Mouse (Mus musculus) olfactory bulb, adult 2 months (tissue): Measurements from ENCODE around the gene Syn3. TPM values are rescaled to one million over a fixed set of nuclear protein-coding genes. Genes with fewer than 3 reads are reported as not detected.
"Not testable (repeated sequence)": the region's sequence is repeated elsewhere in the genome, so short reads cannot be mapped to it uniquely, and the experiment has no call there.

Experiments used
- H3K27ac ChIP-seq: fragments of 200-500 bp; 2 replicates; pipeline ENCODE4 v1.5.1; 2012; ENCODE audit warnings: low read depth, low read length; ENCODE audit not compliant: insufficient read depth
- H3K4me1 ChIP-seq: fragments of 200-500 bp; 2 replicates; pipeline ENCODE4 v1.6.1; 2012; ENCODE audit warnings: low read length; ENCODE audit not compliant: control insufficient read depth, insufficient read depth
- H3K4me3 ChIP-seq: fragments of 200-500 bp; 2 replicates; pipeline ENCODE4 v1.5.1; 2012; ENCODE audit warnings: mild to moderate bottlenecking, low read depth, low read length, moderate library complexity; ENCODE audit not compliant: insufficient read depth
- CTCF ChIP-seq: fragments of 200-500 bp; IDR thresholded peaks from 2 replicates; pipeline ENCODE4 v1.5.1; 2012; ENCODE audit warnings: low read depth, mild to moderate bottlenecking, low read length, moderate library complexity; ENCODE audit not compliant: insufficient read depth
- POLR2A ChIP-seq: fragments of 200-500 bp; IDR thresholded peaks from 2 replicates; pipeline ENCODE4 v1.6.1; 2012; ENCODE audit warnings: mild to moderate bottlenecking, low read depth, low read length, moderate library complexity; ENCODE audit not compliant: insufficient read depth
- WGBS: fragments of 180-500 bp; shearing (Covaris S2); methylation state at CpG from one replicate; pipeline ENCODE4 v1.1.7; 2018; 5-methylcytosine and 5-hydroxymethylcytosine counted together
- polyA plus RNA-seq: library from polyadenylated mRNA; stranded (reverse); fragments of >200 nt; gene quantifications from 2 replicates; pipeline ENCODE4 v1.2.4, GENCODE M21; 2012; ENCODE audit warnings: low replicate concordance; ENCODE audit not compliant: missing spikeins, insufficient read depth, insufficient read length

Syn3 gene
- polyA plus RNA-seq, 1 experiment: not detected

DNA sequence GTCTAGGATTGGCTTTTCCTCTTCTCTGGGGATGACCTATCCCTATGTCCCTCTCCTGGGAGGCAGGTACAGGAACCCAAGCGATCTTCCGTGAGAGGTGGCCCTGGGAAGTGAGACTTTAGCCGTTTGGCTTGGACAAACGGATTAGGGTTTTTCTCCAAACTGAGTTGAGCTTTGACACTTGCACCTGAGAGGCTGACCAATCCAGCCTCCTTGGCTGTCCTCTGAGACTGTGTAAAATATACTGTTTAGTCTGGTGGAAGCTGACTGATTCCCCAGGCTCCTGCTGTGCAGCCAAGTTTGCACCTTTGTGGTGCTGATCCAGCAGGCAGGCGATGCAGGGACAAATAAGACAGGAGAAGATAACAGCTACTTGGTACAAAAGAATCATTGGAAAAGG, 364.4 kb downstream of the Syn3 start:
- WGBS: 88% methylated on average over 5 of the region's 5 CpGs
- H3K4me1 ChIP-seq: 0 out of 2 replicates have a peak, but pooled peaks cover 3% of the 10 kb centered on the region
- TF ChIP-seq CTCF (no peak), POLR2A (no peak)
- no peak overlapping the region for H3K4me3 ChIP-seq
- H3K27ac ChIP-seq: no peak overlapping the region

DNA sequence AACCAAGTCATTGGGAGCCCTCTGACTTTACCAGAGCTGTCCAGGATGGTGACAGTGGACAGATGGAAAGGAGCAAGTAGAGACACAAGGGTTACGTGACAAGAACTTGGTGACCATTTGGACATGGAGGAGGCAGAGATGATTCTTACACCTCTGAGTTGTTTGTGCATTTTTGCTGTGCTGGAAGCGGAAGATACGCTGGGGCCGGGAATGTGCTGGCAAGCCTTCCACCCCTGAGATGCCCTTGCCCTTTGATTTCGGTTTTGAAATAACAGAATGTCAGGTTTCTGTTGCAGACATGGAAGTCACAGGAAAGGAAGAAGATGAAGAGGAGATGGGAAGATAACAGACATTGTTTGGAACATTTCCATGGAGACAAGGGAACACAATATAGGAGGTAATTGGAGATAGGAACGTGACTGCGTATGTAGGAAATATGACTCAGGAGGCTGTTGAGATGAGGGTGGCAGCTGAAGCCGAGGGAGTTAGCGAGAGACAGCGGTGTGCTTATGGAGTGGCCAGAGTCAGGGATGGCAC, 366.2 kb downstream of the Syn3 start:
- WGBS: 85% methylated on average over 10 of the region's 10 CpGs
- H3K4me3 ChIP-seq: no peak overlapping the region
- H3K27ac ChIP-seq: no peak overlapping the region
- no peak for TF ChIP-seq CTCF
- no peak for TF ChIP-seq POLR2A
- no peaks in the 10 kb centered on the region for H3K4me1 ChIP-seq

DNA sequence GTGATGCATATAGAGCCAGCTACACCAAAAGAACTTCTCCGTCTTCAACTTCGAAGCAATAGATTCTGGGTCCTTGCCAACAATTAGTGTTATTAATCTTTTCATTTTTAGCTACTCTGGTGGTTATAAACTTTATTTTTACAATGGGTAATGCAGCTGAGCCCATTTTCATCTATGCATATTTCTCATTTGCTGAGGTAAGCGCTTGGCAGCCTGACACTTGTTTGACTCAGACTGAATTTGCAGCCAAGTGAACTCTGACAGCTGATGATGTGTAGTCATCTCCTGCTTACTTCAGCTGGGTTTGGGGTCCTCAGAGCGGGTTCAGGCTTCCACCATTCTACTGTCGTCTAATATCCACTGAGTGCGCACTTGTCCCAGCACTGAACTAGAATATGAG, 369.6 kb downstream of the Syn3 start:
- TF ChIP-seq POLR2A (no peak), CTCF (no peak)
- Histone ChIP-seq H3K27ac (no peak overlapping the region), H3K4me1 (peaks cover 2% of the 10 kb centered on the region; the same call in 1 of the 2 replicates), H3K4me3 (no peak overlapping the region)
- WGBS: 95% methylated on average over 6 of the region's 6 CpGs

- Histone ChIP-seq H3K27ac (no peak overlapping the region), H3K4me3 (no peak overlapping the region), H3K4me1 (peaks cover 2% of the 10 kb centered on the region; the same call in 1 of the 2 replicates)
- TF ChIP-seq POLR2A (no peak), CTCF (no peak)
- WGBS: 68% methylated on average over 11 of the region's 11 CpGs
Observed at GRCm38 (mm10) chr10:86126478-86126877, 372.2 kb downstream of the Syn3 start.

GRCm38 (mm10) chr10:86125421-86125820, 373.3 kb downstream of the Syn3 start:
- H3K4me3 ChIP-seq: no peak overlapping the region
- 98% methylated on average over 2 of the region's 2 CpGs for WGBS
- TF ChIP-seq POLR2A (no peak), CTCF (no peak)

DNA sequence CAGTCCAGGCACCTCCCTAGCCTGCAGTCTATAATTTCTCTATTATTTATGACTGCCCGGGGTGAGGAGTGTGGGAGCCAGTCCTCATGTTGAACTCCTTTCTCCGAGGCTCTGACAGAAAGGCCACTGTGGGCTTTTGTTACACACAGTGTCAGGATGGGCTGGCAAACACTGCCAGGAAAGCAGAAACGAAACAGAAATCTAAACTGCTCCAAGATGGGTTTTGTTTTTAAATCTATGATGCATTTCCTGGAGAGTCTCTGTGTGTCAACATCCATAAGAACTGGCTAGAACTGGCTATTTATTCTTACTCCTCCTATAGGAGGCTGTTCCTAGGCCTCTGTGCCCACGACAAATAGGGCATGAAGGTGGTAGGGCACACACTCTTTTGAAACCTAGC, 374.6 kb downstream of the Syn3 start:
- 53% methylated on average over 4 of the region's 4 CpGs for WGBS
- TF ChIP-seq CTCF: no peak
- TF ChIP-seq POLR2A: no peak
- Histone ChIP-seq H3K27ac (no peak overlapping the region), H3K4me1 (peaks cover 2% of the 10 kb centered on the region; the same call in 1 of the 2 replicates), H3K4me3 (no peak overlapping the region)

More at GRCm38 (mm10) chr10:86125421-86125820, 373.3 kb downstream of the Syn3 start:
- Histone ChIP-seq H3K27ac (no peak overlapping the region), H3K4me1 (peaks cover 2% of the 10 kb centered on the region; the same call in 1 of the 2 replicates)

- Histone ChIP-seq H3K4me3 (no peak overlapping the region), H3K27ac (no peak overlapping the region), H3K4me1 (peaks cover 2% of the 10 kb centered on the region; the same call in 1 of the 2 replicates)
- WGBS: 86% methylated on average over 2 of the region's 2 CpGs
- no peak for TF ChIP-seq POLR2A
- TF ChIP-seq CTCF: no peak
Observed at GRCm38 (mm10) chr10:86123224-86123623, 375.5 kb downstream of the Syn3 start.

DNA sequence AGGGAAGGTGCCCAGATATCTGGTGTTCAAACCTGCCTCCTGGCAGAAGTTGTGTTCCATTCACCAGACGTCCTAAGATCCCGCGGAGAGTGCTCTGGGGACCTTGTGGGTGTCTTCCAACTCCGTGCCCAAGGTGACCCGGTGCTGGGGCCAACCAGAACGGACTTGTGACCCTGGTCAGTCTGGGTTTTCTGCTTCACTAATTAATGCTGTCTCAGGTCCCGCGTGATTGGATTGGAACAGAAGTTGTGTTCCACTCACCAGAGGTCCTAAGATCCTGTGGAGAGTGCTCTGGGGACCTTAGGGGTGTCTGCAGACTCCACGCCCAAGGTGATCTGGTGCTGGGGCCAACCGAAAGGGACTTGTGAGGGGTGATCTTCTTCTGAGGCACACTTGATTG, 376.2 kb downstream of the Syn3 start:
- not testable (repeated sequence) for H3K4me3 ChIP-seq, H3K27ac ChIP-seq, H3K4me1 ChIP-seq
- 97% methylated on average over 10 of the region's 10 CpGs for WGBS

DNA sequence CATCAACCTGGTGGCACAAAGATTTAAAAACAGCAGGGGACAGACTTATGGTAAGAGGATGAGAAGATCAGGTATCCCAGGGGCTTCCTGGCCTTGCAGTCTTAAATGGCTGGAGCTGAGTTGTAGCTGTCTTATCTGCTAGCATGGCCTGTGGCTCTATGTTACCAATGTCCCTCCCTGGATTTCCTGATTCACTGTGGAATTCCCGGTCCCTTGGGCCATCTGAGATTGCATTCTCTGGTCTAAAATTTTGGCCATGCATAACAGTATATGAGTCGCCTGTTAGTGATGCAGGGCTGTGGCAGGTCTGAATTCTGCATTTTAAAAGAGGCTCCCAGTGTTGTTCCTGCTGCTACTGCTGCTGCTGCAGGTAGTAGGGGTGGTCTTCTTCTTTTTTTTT, 382.4 kb downstream of the Syn3 start:
- Histone ChIP-seq H3K4me1 (no peaks in the 10 kb centered on the region), H3K27ac (no peak overlapping the region), H3K4me3 (no peak overlapping the region)
- 86% methylated on average over 2 of the region's 2 CpGs for WGBS
- no peak for TF ChIP-seq POLR2A
- no peak for TF ChIP-seq CTCF

GRCm38 (mm10) chr10:86114431-86114848, 384.3 kb downstream of the Syn3 start:
- no peak for TF ChIP-seq POLR2A
- no peak for TF ChIP-seq CTCF
- 33% methylated on average over 5 of the region's 5 CpGs for WGBS
- no peak overlapping the region for H3K4me3 ChIP-seq
- H3K27ac ChIP-seq: no peak overlapping the region
- no peaks in the 10 kb centered on the region for H3K4me1 ChIP-seq
